Mouse (Mus musculus) E14TG2a.4 (cell line): ENCODE data around the gene Rnf2.

Source experiments
- CTCF ChIP-seq: conservative IDR thresholded peaks from 2 replicates; pipeline ENCODE4 v1.5.1; 2014; ENCODE audit warnings: low read length
- NANOG ChIP-seq: IDR thresholded peaks from 2 replicates; pipeline ENCODE4 v1.6.1; 2014; ENCODE audit warnings: borderline replicate concordance, low read length, mixed read lengths

DNA sequence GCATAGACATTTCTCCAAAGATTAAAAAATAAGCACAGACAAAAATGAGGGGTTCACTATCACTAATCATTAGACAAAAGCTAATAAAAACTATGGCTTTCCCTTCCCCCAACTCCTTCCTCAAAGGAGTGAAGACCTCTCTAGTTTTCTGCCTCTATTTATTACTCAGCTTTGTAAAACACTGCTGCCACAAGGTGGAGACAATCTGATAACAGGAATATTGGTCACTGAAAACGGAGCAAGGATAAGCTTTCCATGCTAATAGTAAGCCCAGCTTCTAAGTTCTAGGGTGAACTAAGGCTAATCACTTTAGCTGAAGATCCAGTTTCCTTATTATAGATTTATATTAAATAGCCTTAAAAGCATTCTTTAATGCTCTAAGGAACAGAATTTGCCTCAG is 8.3 kb downstream of the Rnf2 start:
- TF ChIP-seq CTCF, result no peak
- no peak for TF ChIP-seq NANOG
